Mouse (Mus musculus) midbrain, embryonic 13.5 days (tissue): ENCODE measurements around the gene Nr2c2. TPM values are rescaled to one million over a fixed set of nuclear protein-coding genes. Genes with fewer than 3 reads are reported as not detected.

Experiments used
- ATAC-seq: fragments of 200-750 bp; cut with Nextera tagmentation; 2 replicates; pipeline ENCODE4 v1.8.0; 2017; ENCODE audit warnings: mild to moderate bottlenecking, moderate TSS enrichment, moderate library complexity
- H3K27ac ChIP-seq: fragments of 300-500 bp; sonication (generic); 2 replicates; pipeline ENCODE4 v1.5.1; 2015; ENCODE audit warnings: inconsistent platforms, mild to moderate bottlenecking, moderate library complexity
- H3K27me3 ChIP-seq: fragments of 300-500 bp; sonication (generic); 2 replicates; pipeline ENCODE4 v1.6.1; 2015; ENCODE audit warnings: mild to moderate bottlenecking, inconsistent platforms
- H3K36me3 ChIP-seq: fragments of 300-500 bp; sonication (generic); 2 replicates; pipeline ENCODE4 v1.6.1; 2015; ENCODE audit warnings: mild to moderate bottlenecking, inconsistent platforms
- H3K4me1 ChIP-seq: fragments of 300-500 bp; sonication (generic); replicated peaks from 2 replicates; pipeline ENCODE4 v1.6.1; 2015; ENCODE audit warnings: inconsistent platforms
- H3K4me2 ChIP-seq: fragments of 300-500 bp; sonication (generic); replicated peaks from 2 replicates; pipeline ENCODE4 v1.6.1; 2015; ENCODE audit warnings: moderate library complexity, mild to moderate bottlenecking, inconsistent platforms
- H3K4me3 ChIP-seq: fragments of 300-500 bp; sonication (generic); replicated peaks from 2 replicates; pipeline ENCODE4 v1.5.1; 2015; ENCODE audit warnings: mild to moderate bottlenecking, inconsistent platforms
- H3K9ac ChIP-seq: fragments of 300-500 bp; sonication (generic); replicated peaks from 2 replicates; pipeline ENCODE4 v1.6.1; 2015; ENCODE audit warnings: mild to moderate bottlenecking, inconsistent platforms
- H3K9me3 ChIP-seq: fragments of 300-500 bp; sonication (generic); 2 replicates; pipeline ENCODE4 v1.6.1; 2016; ENCODE audit warnings: mild to moderate bottlenecking, inconsistent platforms
- WGBS: fragments of 180-500 bp; shearing (Covaris S2); methylation state at CpG from one replicate; pipeline ENCODE4 v1.1.7; 2015; 5-methylcytosine and 5-hydroxymethylcytosine counted together
- polyA plus RNA-seq: library from polyadenylated mRNA; unstranded; fragments of >200 nt; fragmentation: Nextera tagmentation; extraction: Ambion mirVana; gene quantifications from 2 replicates; pipeline ENCODE4 v1.2.1, GENCODE M21; 2015

The Nr2c2 gene
- polyA plus RNA-seq, 1 experiment from 2014 or later, result 22.0 TPM

- H3K36me3 ChIP-seq, result peaks cover 5% of the 10 kb centered on the region; the same call in 1 of the 2 replicates
- no peaks in the 10 kb centered on the region for H3K9me3 ChIP-seq
- no peak overlapping the region for H3K4me3 ChIP-seq
- WGBS, result 87% methylated on average over 3 of the region's 3 CpGs
- no peaks in the 10 kb centered on the region for H3K4me1 ChIP-seq
- H3K27me3 ChIP-seq, result no peaks in the 10 kb centered on the region
- H3K4me2 ChIP-seq, result no peak overlapping the region
- ATAC-seq, result no peak
- no peak overlapping the region for H3K27ac ChIP-seq
- no peak overlapping the region for H3K9ac ChIP-seq
These were observed 41.1 kb downstream of the Nr2c2 start for GRCm38 (mm10) chr6:92132021-92132911.

- no peak overlapping the region for H3K9ac ChIP-seq
- H3K27ac ChIP-seq, result no peak overlapping the region
- H3K27me3 ChIP-seq, result no peaks in the 10 kb centered on the region
- H3K36me3 ChIP-seq, result peaks cover 5% of the 10 kb centered on the region; the same call in 1 of the 2 replicates
- no peaks in the 10 kb centered on the region for H3K4me1 ChIP-seq
- ATAC-seq, result no peak
- H3K4me3 ChIP-seq, result no peak overlapping the region
- H3K9me3 ChIP-seq, result no peaks in the 10 kb centered on the region
- H3K4me2 ChIP-seq, result no peak overlapping the region
- WGBS, result 96% methylated on average over 2 of the region's 2 CpGs
These were observed 42.4 kb downstream of the Nr2c2 start for GRCm38 (mm10) chr6:92133617-92134016.

- H3K27me3 ChIP-seq, result no peaks in the 10 kb centered on the region
- no peaks in the 10 kb centered on the region for H3K4me1 ChIP-seq
- no peak overlapping the region for H3K4me3 ChIP-seq
- H3K4me2 ChIP-seq, result no peak overlapping the region
- 75% methylated on average over 2 of the region's 2 CpGs for WGBS
- no peaks in the 10 kb centered on the region for H3K9me3 ChIP-seq
- ATAC-seq, result no peak
- peaks cover 13% of the 10 kb centered on the region for H3K36me3 ChIP-seq
- no peak overlapping the region for H3K27ac ChIP-seq
- H3K9ac ChIP-seq, result no peak overlapping the region
These were observed 45.2 kb downstream of the Nr2c2 start for GRCm38 (mm10) chr6:92136356-92136755.

- Histone ChIP-seq H3K9ac (no peak overlapping the region), H3K36me3 (peaks cover 48% of the 10 kb centered on the region), H3K4me2 (no peak overlapping the region), H3K9me3 (no peaks in the 10 kb centered on the region), H3K27me3 (no peaks in the 10 kb centered on the region), H3K4me1 (no peaks in the 10 kb centered on the region), H3K27ac (no peak overlapping the region), H3K4me3 (no peak overlapping the region)
- WGBS, result 95% methylated on average over 4 of the region's 4 CpGs
- ATAC-seq, result no peak
These were observed 54.7 kb downstream of the Nr2c2 start for GRCm38 (mm10) chr6:92145881-92146280.

GRCm38 (mm10) chr6:92153774-92154173, 62.6 kb downstream of the Nr2c2 start:
- ATAC-seq, result no peak
- Histone ChIP-seq H3K4me3 (no peak overlapping the region), H3K9me3 (no peaks in the 10 kb centered on the region), H3K27ac (no peak overlapping the region), H3K4me2 (no peak overlapping the region), H3K9ac (no peak overlapping the region), H3K27me3 (no peaks in the 10 kb centered on the region), H3K4me1 (no peaks in the 10 kb centered on the region), H3K36me3 (peaks cover 88% of the 10 kb centered on the region)
- 93% methylated on average over 1 of the region's 1 CpGs for WGBS

GRCm38 (mm10) chr6:92158801-92159200, 67.6 kb downstream of the Nr2c2 start:
- no peaks in the 10 kb centered on the region for H3K9me3 ChIP-seq
- no peak for ATAC-seq
- no peak overlapping the region for H3K4me2 ChIP-seq
- no peaks in the 10 kb centered on the region for H3K27me3 ChIP-seq
- peaks cover 99% of the 10 kb centered on the region for H3K36me3 ChIP-seq
- no peaks in the 10 kb centered on the region; the same call in 1 of the 2 replicates for H3K4me1 ChIP-seq
- no peak overlapping the region for H3K4me3 ChIP-seq
- H3K27ac ChIP-seq, result no peak overlapping the region
- no peak overlapping the region for H3K9ac ChIP-seq
- WGBS, result 97% methylated on average over 3 of the region's 3 CpGs

- H3K9ac ChIP-seq, result no peak overlapping the region
- no peak overlapping the region for H3K27ac ChIP-seq
- no peaks in the 10 kb centered on the region; the same call in 1 of the 2 replicates for H3K4me1 ChIP-seq
- WGBS, result 84% methylated on average over 1 of the region's 1 CpGs
- H3K4me3 ChIP-seq, result no peak overlapping the region
- H3K4me2 ChIP-seq, result no peak overlapping the region
- ATAC-seq, result no peak
- peaks cover 95% of the 10 kb centered on the region for H3K36me3 ChIP-seq
- no peaks in the 10 kb centered on the region for H3K9me3 ChIP-seq
- H3K27me3 ChIP-seq, result no peaks in the 10 kb centered on the region
These were observed 71.5 kb downstream of the Nr2c2 start for GRCm38 (mm10) chr6:92162724-92163123.

GRCm38 (mm10) chr6:92176450-92176849, 85.3 kb downstream of the Nr2c2 start:
- WGBS, result 98% methylated on average over 1 of the region's 1 CpGs
- Histone ChIP-seq H3K36me3 (peaks cover 66% of the 10 kb centered on the region), H3K4me3 (no peak overlapping the region), H3K4me2 (no peak overlapping the region), H3K27me3 (no peaks in the 10 kb centered on the region), H3K27ac (no peak overlapping the region), H3K9ac (no peak overlapping the region), H3K9me3 (peaks cover 5% of the 10 kb centered on the region; the same call in 1 of the 2 replicates), H3K4me1 (no peaks in the 10 kb centered on the region)
- no peak for ATAC-seq

GRCm38 (mm10) chr6:92183621-92184131, 92.5 kb downstream of the Nr2c2 start, which contains the start of gene Mrps25:
Mrps25 (minus strand) TSS chr6:92184033.
- under 1% methylated on average over 42 of the region's 42 CpGs for WGBS
- H3K9ac ChIP-seq, result peak within 1 kb of the TSS; percentile 90
- peak within 1 kb of the TSS; percentile 84 for H3K4me2 ChIP-seq
- H3K4me1 ChIP-seq, result peaks cover 15% of the 10 kb centered on the region
- peaks cover 39% of the 10 kb centered on the region for H3K36me3 ChIP-seq
- H3K4me3 ChIP-seq, result peak within 1 kb of the TSS; percentile 84
- no peaks in the 10 kb centered on the region for H3K27me3 ChIP-seq
- peaks cover 5% of the 10 kb centered on the region; the same call in 1 of the 2 replicates for H3K9me3 ChIP-seq
- peak; percentile 96 for ATAC-seq
- H3K27ac ChIP-seq, result peak within 1 kb of the TSS; percentile 72

- H3K4me1 ChIP-seq, result peaks cover 15% of the 10 kb centered on the region
- 3% methylated on average over 10 of the region's 10 CpGs for WGBS
- H3K4me3 ChIP-seq, result peak overlapping the region; percentile 84
- peak; percentile 81 for ATAC-seq
- H3K27ac ChIP-seq, result peak overlapping the region; percentile 72
- H3K36me3 ChIP-seq, result peaks cover 39% of the 10 kb centered on the region
- H3K9me3 ChIP-seq, result peaks cover 5% of the 10 kb centered on the region; the same call in 1 of the 2 replicates
- H3K9ac ChIP-seq, result peak overlapping the region; percentile 90
- peak overlapping the region; percentile 84 for H3K4me2 ChIP-seq
- H3K27me3 ChIP-seq, result no peaks in the 10 kb centered on the region
These were observed 93.0 kb downstream of the Nr2c2 start for GRCm38 (mm10) chr6:92184178-92184577.

GRCm38 (mm10) chr6:92199414-92199813, 108.2 kb downstream of the Nr2c2 start:
- ATAC-seq, result no peak

GRCm38 (mm10) chr6:92214055-92214772, 123.0 kb downstream of the Nr2c2 start:
- peak overlapping the region; percentile 96 for H3K4me2 ChIP-seq
- H3K9me3 ChIP-seq, result no peaks in the 10 kb centered on the region
- peaks cover 18% of the 10 kb centered on the region for H3K36me3 ChIP-seq
- ATAC-seq, result peak; percentile 84
- under 1% methylated on average over 48 of the region's 48 CpGs for WGBS
- H3K9ac ChIP-seq, result peak overlapping the region; percentile 87
- peak overlapping the region; percentile 89 for H3K27ac ChIP-seq
- H3K27me3 ChIP-seq, result no peaks in the 10 kb centered on the region
- peaks cover 18% of the 10 kb centered on the region for H3K4me1 ChIP-seq
- peak overlapping the region; percentile 95 for H3K4me3 ChIP-seq

More at GRCm38 (mm10) chr6:92199414-92199813, 108.2 kb downstream of the Nr2c2 start:
- WGBS, result 96% methylated on average over 8 of the region's 8 CpGs
- Histone ChIP-seq H3K4me2 (no peak overlapping the region), H3K4me1 (no peaks in the 10 kb centered on the region), H3K9me3 (no peaks in the 10 kb centered on the region), H3K9ac (no peak overlapping the region), H3K4me3 (no peak overlapping the region), H3K36me3 (peaks cover 75% of the 10 kb centered on the region), H3K27ac (no peak overlapping the region), H3K27me3 (no peaks in the 10 kb centered on the region)
